Mouse (Mus musculus): ENCODE measurements around the gene Fam98b.
A peak's percentile ranks its signal among the peaks of the same experiment; 100 is the strongest.

Gene Fam98b

GRCm38 (mm10) chr2:117249255-117250000 is at the start of gene Fam98b:
TSS of gene Fam98b (plus strand) at chr2:117249739.
- peak; percentile 67 to 89 for DNase-seq (ENCODE audit: low spot score in 2 of 2)

GRCm38 (mm10) chr2:117200869-117201338 is 48.6 kb upstream of the Fam98b start:
- no peak for DNase-seq (ENCODE audit: low spot score in 2 of 2)

- peak in 1 of 2 experiments; percentile 47 for DNase-seq (ENCODE audit: low spot score in 2 of 2)
Measured at GRCm38 (mm10) chr2:117203350-117203749, 46.2 kb upstream of the Fam98b start.

GRCm38 (mm10) chr2:117204534-117204933 is 45.0 kb upstream of the Fam98b start:
- DNase-seq (ENCODE audit: low spot score in 2 of 2), result no peak

GRCm38 (mm10) chr2:117205066-117205465 is 44.5 kb upstream of the Fam98b start:
- no peak for DNase-seq (ENCODE audit: low spot score in 2 of 2)

- DNase-seq (ENCODE audit: low spot score in 2 of 2), result no peak
Measured at GRCm38 (mm10) chr2:117210416-117211085, 39.0 kb upstream of the Fam98b start.

GRCm38 (mm10) chr2:117216152-117216551 is 33.4 kb upstream of the Fam98b start:
- no peak for DNase-seq (ENCODE audit: low spot score in 2 of 2)

- DNase-seq (ENCODE audit: low spot score in 2 of 2), result peak in 1 of 2 experiments; percentile 25
Measured at GRCm38 (mm10) chr2:117217695-117218216, 31.8 kb upstream of the Fam98b start.

- no peak for DNase-seq (ENCODE audit: low spot score in 2 of 2)
Measured at GRCm38 (mm10) chr2:117219536-117219935, 30.0 kb upstream of the Fam98b start.

- DNase-seq (ENCODE audit: low spot score in 2 of 2), result no peak
Measured at GRCm38 (mm10) chr2:117222651-117223050, 26.9 kb upstream of the Fam98b start.

GRCm38 (mm10) chr2:117228601-117229125 is 20.9 kb upstream of the Fam98b start:
- DNase-seq (ENCODE audit: low spot score in 2 of 2), result peak; percentile 37 to 44

- no peak for DNase-seq (ENCODE audit: low spot score in 2 of 2)
Measured at GRCm38 (mm10) chr2:117230261-117230660, 19.3 kb upstream of the Fam98b start.

GRCm38 (mm10) chr2:117231257-117231656 is 18.3 kb upstream of the Fam98b start:
- peak; percentile 60 to 87 for DNase-seq (ENCODE audit: low spot score in 2 of 2)

- no peak for DNase-seq (ENCODE audit: low spot score in 2 of 2)
Measured at GRCm38 (mm10) chr2:117241953-117242352, 7.6 kb upstream of the Fam98b start.

GRCm38 (mm10) chr2:117250001-117250510 is 517 bp downstream of the Fam98b start:
- DNase-seq (ENCODE audit: low spot score in 2 of 2), result no peak

GRCm38 (mm10) chr2:117255415-117255814 is 5.9 kb downstream of the Fam98b start:
- DNase-seq (ENCODE audit: low spot score in 2 of 2), result no peak

- no peak for DNase-seq (ENCODE audit: low spot score in 2 of 2)
Measured at GRCm38 (mm10) chr2:117257617-117258016, 8.1 kb downstream of the Fam98b start.

- no peak for DNase-seq (ENCODE audit: low spot score in 2 of 2)
Measured at GRCm38 (mm10) chr2:117262184-117262583, 12.6 kb downstream of the Fam98b start.

GRCm38 (mm10) chr2:117263786-117264408 is 14.4 kb downstream of the Fam98b start:
- peak in 1 of 2 experiments; percentile 74 for DNase-seq (ENCODE audit: low spot score in 2 of 2)

GRCm38 (mm10) chr2:117288291-117288690 is 38.8 kb downstream of the Fam98b start:
- DNase-seq (ENCODE audit: low spot score in 2 of 2), result no peak

- no peak for DNase-seq (ENCODE audit: low spot score in 2 of 2)
Measured at GRCm38 (mm10) chr2:117299596-117300448, 50.3 kb downstream of the Fam98b start.

Data from left cerebral cortex, adult 9 months (tissue).